Mouse (Mus musculus) spleen, postnatal 14 days (tissue): Measurements from ENCODE around the gene Pde9a.

Experiments used
- DNase-seq, 2 experiments: peaks; one replicate each; pipeline ENCODE4 v3.0.0; 2021 to 2022; ENCODE audit warnings: low spot score in 2 of 2

Gene Pde9a

GRCm38 (mm10) chr17:31514696-31515095 is 128.7 kb downstream of the Pde9a start:
- DNase-seq = no peak

DNA sequence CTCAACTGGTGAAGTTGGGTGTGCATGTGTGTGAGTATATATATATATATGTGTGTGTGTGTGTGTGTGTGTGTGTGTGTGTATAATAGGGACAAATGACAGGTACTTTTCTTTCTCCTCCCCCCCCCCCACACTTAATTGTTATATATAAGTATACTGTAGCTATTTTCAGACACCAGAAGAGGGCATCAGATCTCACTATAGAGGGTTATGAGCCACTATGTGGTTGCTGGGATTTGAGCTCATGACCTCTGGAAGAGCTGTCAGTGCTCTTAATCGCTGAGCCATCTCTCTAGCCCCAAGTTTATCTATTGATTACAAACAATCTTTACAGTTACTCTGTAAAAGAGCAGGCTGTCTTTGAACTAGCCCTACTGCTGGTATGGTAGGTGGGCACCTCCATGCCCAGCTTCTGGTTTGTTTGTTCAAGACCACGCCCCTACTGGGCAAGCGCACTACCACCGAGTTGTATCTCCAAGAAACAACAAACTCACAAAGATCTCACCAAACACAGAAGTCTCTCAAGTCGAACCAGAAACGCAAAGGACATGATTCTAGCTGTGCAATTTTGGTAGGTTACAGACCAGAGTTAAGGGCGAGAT is 133.4 kb downstream of the Pde9a start:
- DNase-seq = no peak

DNA sequence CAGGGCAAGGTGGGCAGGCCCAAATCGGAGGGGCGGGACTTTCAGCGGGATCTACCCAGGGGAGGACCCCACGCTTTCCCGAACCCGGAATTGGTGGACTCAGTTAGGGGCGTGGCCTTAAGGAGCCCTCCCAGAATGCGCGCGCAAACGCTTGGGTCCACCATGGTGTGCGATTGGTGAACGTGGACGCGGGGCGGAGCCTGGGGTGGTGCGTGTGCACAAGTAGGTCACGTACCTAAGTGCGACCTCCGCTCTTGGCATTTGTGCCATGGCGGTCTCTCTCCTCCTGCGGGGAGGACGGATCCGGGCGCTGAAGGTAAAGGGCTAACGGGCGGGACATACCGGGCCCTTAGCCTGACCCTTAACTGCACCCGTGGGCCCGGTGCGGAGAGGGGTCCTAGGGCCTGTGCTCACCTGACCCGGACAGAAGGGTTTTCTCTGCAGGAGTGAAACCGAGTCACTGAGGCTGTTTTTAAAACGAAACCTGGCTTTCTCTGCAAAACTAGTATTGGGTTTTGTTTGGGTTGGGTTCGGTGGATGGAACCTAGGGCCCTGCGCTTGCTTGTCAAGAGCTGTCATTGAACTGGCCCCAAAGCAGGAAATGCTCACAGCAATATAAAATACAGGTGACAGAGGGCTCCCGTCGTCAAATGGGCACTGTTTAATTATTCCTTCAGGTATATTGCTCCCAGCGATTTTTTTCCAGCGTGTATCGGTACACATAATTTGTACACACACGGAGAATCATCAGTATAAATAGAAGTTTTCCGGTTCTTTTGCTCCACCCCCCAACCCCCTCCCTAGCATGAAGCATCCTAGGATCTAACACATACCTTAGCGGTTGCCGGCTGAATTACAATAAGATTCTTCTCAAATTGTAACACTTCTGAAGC is 134.2 kb downstream of the Pde9a start, which contains the start of the genes Wdr4 and Ndufv3:
TSS of gene Wdr4 (minus strand) at position 35 of the 893 bp plus-strand sequence.
TSS of gene Ndufv3 (plus strand) at position 170 of the 893 bp plus-strand sequence.
- DNase-seq = peak; percentile 97 to 98

- no peak for DNase-seq
Measured at GRCm38 (mm10) chr17:31520895-31521294, 134.9 kb downstream of the Pde9a start.

- DNase-seq = no peak
Measured at GRCm38 (mm10) chr17:31521948-31522347, 135.9 kb downstream of the Pde9a start.

GRCm38 (mm10) chr17:31525114-31525513 is 139.1 kb downstream of the Pde9a start:
- no peak for DNase-seq

GRCm38 (mm10) chr17:31525816-31526215 is 139.8 kb downstream of the Pde9a start:
- DNase-seq = no peak
